Mouse (Mus musculus): ENCODE measurements at regions not wholly inside any gene's neighbourhood (a gene's known extent, or its start where the extent isn't known, plus 50 kb on each side); places are given as distances from the start of the nearest gene placed in this dataset.

DNA sequence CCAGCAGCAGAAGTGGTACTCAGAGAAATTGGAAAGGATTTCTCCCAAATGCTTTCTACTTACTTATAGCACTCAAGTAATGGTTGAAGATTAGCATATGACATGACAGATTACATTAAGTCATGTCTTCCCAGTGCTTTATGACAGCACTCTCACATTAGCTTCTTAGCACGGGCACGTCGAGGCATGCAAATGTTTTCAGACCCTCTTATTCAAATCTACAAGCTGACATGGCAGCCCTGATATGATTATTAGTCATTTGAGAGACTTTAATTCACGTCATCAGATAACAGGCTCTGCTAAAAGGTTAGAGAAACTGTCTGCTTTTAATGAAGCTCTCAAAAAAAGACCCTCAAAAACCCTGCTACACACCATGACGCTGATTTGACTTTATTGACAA lies 590.1 kb downstream of the Lmo4 start:
- no peak for TF ChIP-seq CHD2 (IDR thresholded peaks at IDR 0.05; ENCODE audit: low read depth, low read length)
- no peak for TF ChIP-seq ZC3H11A (IDR thresholded peaks at IDR 0.05; ENCODE audit: borderline replicate concordance, low read depth, low read length)
- TF ChIP-seq MAFK (IDR thresholded peaks at IDR 0.05; ENCODE audit: insufficient read depth, low read depth, low read length): no peak
